Mouse (Mus musculus): ENCODE data around the gene Top3b. TPM values are rescaled to one million over a fixed set of nuclear protein-coding genes. Genes with fewer than 3 reads are reported as not detected.
"Not testable (repeated sequence)": the region's sequence is repeated elsewhere in the genome, so short reads cannot be mapped to it uniquely, and the experiment has no call there.

Gene Top3b
- polyA plus RNA-seq, 1 experiment from 2014 or later = 76.9 TPM

- Histone ChIP-seq H3K36me3 (ENCODE audit: insufficient read depth) (peaks cover 70% of the 10 kb centered on the region), H3K9ac (no peak overlapping the region), H3K9me3 (ENCODE audit: low read depth, low read length) (no peaks in the 10 kb centered on the region), H3K4me2 (no peak overlapping the region), H3K4me1 (ENCODE audit: insufficient read depth) (no peaks in the 10 kb centered on the region), H3K27me3 (ENCODE audit: insufficient read depth, low read length) (no peaks in the 10 kb centered on the region), H3K4me3 (ENCODE audit: low read depth, low read length) (no peak overlapping the region), H3K27ac (ENCODE audit: low read depth) (no peak overlapping the region)
- ATAC-seq (ENCODE audit: insufficient read depth) (no peak), DNase-seq (peak; percentile 39)
- WGBS = 75% methylated on average over 3 of the region's 3 CpGs
- TF ChIP-seq CTCF (IDR thresholded peaks at IDR 0.05; ENCODE audit: low read depth) = peak; percentile 51
Measured at GRCm38 (mm10) chr16:16921021-16921435, 50.5 kb downstream of the Top3b start.

- Histone ChIP-seq H3K36me3 (ENCODE audit: insufficient read depth) (peaks cover 41% of the 10 kb centered on the region), H3K4me3 (ENCODE audit: low read depth, low read length) (no peak overlapping the region), H3K9me3 (ENCODE audit: low read depth, low read length) (no peaks in the 10 kb centered on the region), H3K4me1 (ENCODE audit: insufficient read depth) (no peaks in the 10 kb centered on the region), H3K9ac (no peak overlapping the region), H3K27ac (ENCODE audit: low read depth) (no peak overlapping the region), H3K4me2 (no peak overlapping the region), H3K27me3 (ENCODE audit: insufficient read depth, low read length) (no peaks in the 10 kb centered on the region)
- TF ChIP-seq CTCF (IDR thresholded peaks at IDR 0.05; ENCODE audit: low read depth) = no peak
- ATAC-seq (ENCODE audit: insufficient read depth) (no peak), DNase-seq (no peak)
- 90% methylated on average over 3 of the region's 3 CpGs for WGBS
Measured at GRCm38 (mm10) chr16:16924481-16924880, 53.9 kb downstream of the Top3b start.

- WGBS = 71% methylated on average over 5 of the region's 5 CpGs
Measured at GRCm38 (mm10) chr16:16926536-16926935, 56.0 kb downstream of the Top3b start.

GRCm38 (mm10) chr16:16928908-16929307 is 58.4 kb downstream of the Top3b start:
- H3K9me3 ChIP-seq (ENCODE audit: low read depth, low read length); DNase-seq; H3K4me3 ChIP-seq (ENCODE audit: low read depth, low read length); H3K4me1 ChIP-seq (ENCODE audit: insufficient read depth); H3K36me3 ChIP-seq (ENCODE audit: insufficient read depth); H3K4me2 ChIP-seq; H3K27ac ChIP-seq (ENCODE audit: low read depth); H3K9ac ChIP-seq; H3K27me3 ChIP-seq (ENCODE audit: insufficient read depth, low read length); ATAC-seq (ENCODE audit: insufficient read depth): not testable (repeated sequence)
- WGBS = 91% methylated on average over 2 of the region's 3 CpGs

More at GRCm38 (mm10) chr16:16926536-16926935, 56.0 kb downstream of the Top3b start:
- Histone ChIP-seq H3K27ac (ENCODE audit: low read depth) (no peak overlapping the region), H3K27me3 (ENCODE audit: insufficient read depth, low read length) (no peaks in the 10 kb centered on the region), H3K4me2 (no peak overlapping the region), H3K4me3 (ENCODE audit: low read depth, low read length) (no peak overlapping the region), H3K9me3 (ENCODE audit: low read depth, low read length) (no peaks in the 10 kb centered on the region), H3K9ac (no peak overlapping the region), H3K36me3 (ENCODE audit: insufficient read depth) (peaks cover 22% of the 10 kb centered on the region), H3K4me1 (ENCODE audit: insufficient read depth) (no peaks in the 10 kb centered on the region)
- TF ChIP-seq CTCF (IDR thresholded peaks at IDR 0.05; ENCODE audit: low read depth) = no peak
- ATAC-seq (ENCODE audit: insufficient read depth) (no peak), DNase-seq (no peak)

- no peak for TF ChIP-seq CTCF (IDR thresholded peaks at IDR 0.05; ENCODE audit: low read depth)
- no peak for ATAC-seq (ENCODE audit: insufficient read depth)
- Histone ChIP-seq H3K27me3 (ENCODE audit: insufficient read depth, low read length) (no peaks in the 10 kb centered on the region), H3K9me3 (ENCODE audit: low read depth, low read length) (0 out of 2 replicates have a peak, but pooled peaks cover 3% of the 10 kb centered on the region), H3K4me3 (ENCODE audit: low read depth, low read length) (no peak overlapping the region), H3K27ac (ENCODE audit: low read depth) (no peak overlapping the region), H3K4me2 (no peak overlapping the region), H3K36me3 (ENCODE audit: insufficient read depth) (no peaks in the 10 kb centered on the region; the same call in 1 of the 2 replicates), H3K4me1 (ENCODE audit: insufficient read depth) (no peaks in the 10 kb centered on the region), H3K9ac (no peak overlapping the region)
- no peak for DNase-seq
- 95% methylated on average over 3 of the region's 3 CpGs for WGBS
Measured at GRCm38 (mm10) chr16:16930326-16930725, 59.8 kb downstream of the Top3b start.

GRCm38 (mm10) chr16:16930810-16931296 is 60.3 kb downstream of the Top3b start:
- no peak for DNase-seq
- Histone ChIP-seq H3K9me3 (ENCODE audit: low read depth, low read length) (0 out of 2 replicates have a peak, but pooled peaks cover 3% of the 10 kb centered on the region), H3K27me3 (ENCODE audit: insufficient read depth, low read length) (no peaks in the 10 kb centered on the region), H3K9ac (no peak overlapping the region), H3K4me3 (ENCODE audit: low read depth, low read length) (no peak overlapping the region), H3K27ac (ENCODE audit: low read depth) (no peak overlapping the region), H3K4me2 (no peak overlapping the region), H3K4me1 (ENCODE audit: insufficient read depth) (no peaks in the 10 kb centered on the region), H3K36me3 (ENCODE audit: insufficient read depth) (no peaks in the 10 kb centered on the region; the same call in 1 of the 2 replicates)
- 66% methylated on average over 5 of the region's 5 CpGs for WGBS
- ATAC-seq (ENCODE audit: insufficient read depth) = no peak
- no peak for TF ChIP-seq CTCF (IDR thresholded peaks at IDR 0.05; ENCODE audit: low read depth)

GRCm38 (mm10) chr16:16939543-16939942 is 69.0 kb downstream of the Top3b start:
- Histone ChIP-seq H3K27ac (ENCODE audit: low read depth) (no peak overlapping the region), H3K4me2 (no peak overlapping the region), H3K4me1 (ENCODE audit: insufficient read depth) (no peaks in the 10 kb centered on the region), H3K27me3 (ENCODE audit: insufficient read depth, low read length) (no peaks in the 10 kb centered on the region), H3K36me3 (ENCODE audit: insufficient read depth) (no peaks in the 10 kb centered on the region), H3K9ac (no peak overlapping the region), H3K4me3 (ENCODE audit: low read depth, low read length) (no peak overlapping the region), H3K9me3 (ENCODE audit: low read depth, low read length) (no peaks in the 10 kb centered on the region)
- ATAC-seq (ENCODE audit: insufficient read depth) (no peak), DNase-seq (no peak)
- TF ChIP-seq CTCF (IDR thresholded peaks at IDR 0.05; ENCODE audit: low read depth) = no peak
- WGBS = 89% methylated on average over 9 of the region's 9 CpGs

All from lung, embryonic 14.5 days (tissue).